Mouse (Mus musculus): Measurements from ENCODE around the gene Polr2a.
A peak's percentile ranks its signal among the peaks of the same experiment; 100 is the strongest.

Gene Polr2a

GRCm38 (mm10) chr11:69758478-69758970, at the start of gene Polr2a:
TSS of gene Polr2a (minus strand) at chr11:69758637.
- peak; percentile 96 for DNase-seq

- DNase-seq: no peak
These were observed 49.2 kb upstream of the Polr2a start for GRCm38 (mm10) chr11:69807641-69808040.

- no peak for DNase-seq
These were observed 47.9 kb upstream of the Polr2a start for GRCm38 (mm10) chr11:69806378-69806777.

- peak; percentile 91 for DNase-seq
These were observed 46.8 kb upstream of the Polr2a start, which contains the start of gene Tmem102 for GRCm38 (mm10) chr11:69804972-69805909. TSS of gene Tmem102 (minus strand) at chr11:69805624.

GRCm38 (mm10) chr11:69804652-69804940, 46.2 kb upstream of the Polr2a start:
- DNase-seq: peak; percentile 54

- peak; percentile 79 for DNase-seq
These were observed 45.6 kb upstream of the Polr2a start for GRCm38 (mm10) chr11:69803786-69804651.

- DNase-seq: no peak
These were observed 44.9 kb upstream of the Polr2a start for GRCm38 (mm10) chr11:69803328-69803727.

GRCm38 (mm10) chr11:69802648-69803105, 44.2 kb upstream of the Polr2a start:
- peak; percentile 72 for DNase-seq

GRCm38 (mm10) chr11:69801379-69801977, 43.0 kb upstream of the Polr2a start, which contains the start of gene Fgf11:
TSS of gene Fgf11 (minus strand) at chr11:69801857.
- no peak for DNase-seq

GRCm38 (mm10) chr11:69800392-69801197, 42.2 kb upstream of the Polr2a start:
- peak; percentile 44 for DNase-seq

GRCm38 (mm10) chr11:69800138-69800391, 41.6 kb upstream of the Polr2a start:
- no peak for DNase-seq

GRCm38 (mm10) chr11:69799394-69800137, 41.1 kb upstream of the Polr2a start:
- DNase-seq: no peak

- DNase-seq: no peak
These were observed 39.5 kb upstream of the Polr2a start for GRCm38 (mm10) chr11:69797924-69798323.

GRCm38 (mm10) chr11:69795983-69796435, 37.6 kb upstream of the Polr2a start:
- no peak for DNase-seq

GRCm38 (mm10) chr11:69795168-69795982, 36.9 kb upstream of the Polr2a start, which contains the start of gene Chrnb1:
TSS of gene Chrnb1 (minus strand) at chr11:69795943.
- DNase-seq: peak; percentile 99

GRCm38 (mm10) chr11:69793429-69793828, 35.0 kb upstream of the Polr2a start:
- DNase-seq: no peak

- no peak for DNase-seq
These were observed 33.0 kb upstream of the Polr2a start for GRCm38 (mm10) chr11:69791420-69791819.

- DNase-seq: no peak
These were observed 31.0 kb upstream of the Polr2a start for GRCm38 (mm10) chr11:69789431-69789830.

GRCm38 (mm10) chr11:69787306-69787705, 28.9 kb upstream of the Polr2a start:
- no peak for DNase-seq

- peak; percentile 38 for DNase-seq
These were observed 26.4 kb upstream of the Polr2a start for GRCm38 (mm10) chr11:69784793-69785272.
